Mouse (Mus musculus): ENCODE results near the gene Lag3. TPM values are rescaled to one million over a fixed set of nuclear protein-coding genes. Genes with fewer than 3 reads are reported as not detected.
"Not testable (repeated sequence)": the region's sequence is repeated elsewhere in the genome, so short reads cannot be mapped to it uniquely, and the experiment has no call there.

Gene Lag3
- polyA plus RNA-seq, 1 experiment from 2014 or later: 1.3 TPM

DNA sequence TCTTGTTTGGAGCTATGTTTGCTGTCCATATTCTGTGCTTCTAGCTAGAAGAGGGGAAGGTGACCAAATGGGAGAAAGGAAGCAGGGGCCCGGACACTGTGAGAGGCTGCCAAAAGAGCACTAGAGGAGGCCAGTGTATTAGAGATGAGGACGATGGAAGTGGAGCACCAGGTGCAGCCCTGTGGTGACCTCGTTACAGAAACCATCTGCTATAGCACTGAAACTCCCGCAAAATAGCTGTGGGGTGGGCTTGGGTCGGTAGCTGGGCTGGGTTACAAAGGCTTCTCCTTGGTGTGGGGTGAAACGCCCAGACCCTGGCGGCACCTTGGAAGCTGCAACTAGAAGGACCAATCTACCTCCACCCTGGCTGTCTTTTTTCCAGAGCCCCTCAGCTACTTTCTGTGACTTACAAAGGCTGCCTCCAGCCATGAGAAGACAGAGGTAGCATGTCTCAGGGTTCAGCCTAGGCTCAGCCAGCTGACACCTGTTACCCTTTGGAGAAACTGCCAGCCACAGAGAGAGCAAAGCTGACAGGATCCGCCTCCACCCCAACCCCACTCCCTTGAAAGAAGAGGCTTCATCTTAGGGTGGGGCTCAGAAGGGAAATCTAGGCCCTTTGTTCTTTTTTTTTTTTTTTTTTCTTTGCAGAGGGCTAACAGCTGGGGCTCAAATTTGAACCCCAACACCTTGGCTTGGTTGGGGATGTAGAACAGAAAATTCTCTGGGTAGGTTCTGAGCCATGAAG lies 11.3 kb downstream of the Lag3 start:
- no peak overlapping the region for H3K4me2 ChIP-seq (replicated peaks; ENCODE audit: low read depth, low read length)
- no peak overlapping the region for H3K27ac ChIP-seq (ENCODE audit: low read length)
- no peak for ATAC-seq (ENCODE audit: insufficient number of reproducible peaks, insufficient read depth, low FRiP score, low read depth)
- H3K4me3 ChIP-seq (ENCODE audit: low read depth, low read length): no peak overlapping the region
- H3K27me3 ChIP-seq (ENCODE audit: control insufficient read depth, insufficient read depth, low read length): no peaks in the 10 kb centered on the region
- no peaks in the 10 kb centered on the region for H3K9me3 ChIP-seq (ENCODE audit: control insufficient read depth, low read depth, low read length)
- H3K9ac ChIP-seq (replicated peaks; ENCODE audit: low read depth, low read length): no peak overlapping the region
- no peaks in the 10 kb centered on the region for H3K4me1 ChIP-seq (ENCODE audit: control insufficient read depth, insufficient read depth, low read length)
- 59% methylated on average over 8 of the region's 8 CpGs for WGBS
- H3K36me3 ChIP-seq (ENCODE audit: control insufficient read depth, insufficient read depth, low read length): no peaks in the 10 kb centered on the region

DNA sequence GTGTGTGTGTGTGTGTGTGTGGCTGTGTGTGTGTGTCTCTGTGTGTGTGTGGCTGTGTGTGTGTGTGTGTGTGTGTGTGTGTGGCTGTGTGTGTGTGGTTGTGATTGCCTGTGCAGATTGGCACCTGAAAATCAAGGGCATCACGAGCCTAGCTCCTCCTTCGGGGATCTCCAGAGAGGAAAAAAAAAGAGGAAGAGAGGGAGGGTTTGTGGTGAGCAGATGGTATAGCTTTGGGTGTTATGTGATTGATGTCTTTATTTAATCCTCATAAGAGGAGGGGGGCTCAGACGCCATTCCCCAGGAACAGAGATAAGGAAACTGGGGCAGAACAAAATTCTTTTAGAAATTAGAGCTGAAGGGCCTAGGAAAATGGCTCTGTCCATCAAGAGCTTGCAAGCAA lies 13.1 kb downstream of the Lag3 start:
- H3K36me3 ChIP-seq (ENCODE audit: control insufficient read depth, insufficient read depth, low read length): no peaks in the 10 kb centered on the region
- no peak overlapping the region for H3K9ac ChIP-seq (replicated peaks; ENCODE audit: low read depth, low read length)
- no peaks in the 10 kb centered on the region for H3K9me3 ChIP-seq (ENCODE audit: control insufficient read depth, low read depth, low read length)
- 30% methylated on average over 3 of the region's 3 CpGs for WGBS
- H3K27me3 ChIP-seq (ENCODE audit: control insufficient read depth, insufficient read depth, low read length): no peaks in the 10 kb centered on the region
- no peak for ATAC-seq (ENCODE audit: insufficient number of reproducible peaks, insufficient read depth, low FRiP score, low read depth)
- no peak overlapping the region for H3K27ac ChIP-seq (ENCODE audit: low read length)
- no peak overlapping the region for H3K4me2 ChIP-seq (replicated peaks; ENCODE audit: low read depth, low read length)
- no peaks in the 10 kb centered on the region for H3K4me1 ChIP-seq (ENCODE audit: control insufficient read depth, insufficient read depth, low read length)
- H3K4me3 ChIP-seq (ENCODE audit: low read depth, low read length): no peak overlapping the region

DNA sequence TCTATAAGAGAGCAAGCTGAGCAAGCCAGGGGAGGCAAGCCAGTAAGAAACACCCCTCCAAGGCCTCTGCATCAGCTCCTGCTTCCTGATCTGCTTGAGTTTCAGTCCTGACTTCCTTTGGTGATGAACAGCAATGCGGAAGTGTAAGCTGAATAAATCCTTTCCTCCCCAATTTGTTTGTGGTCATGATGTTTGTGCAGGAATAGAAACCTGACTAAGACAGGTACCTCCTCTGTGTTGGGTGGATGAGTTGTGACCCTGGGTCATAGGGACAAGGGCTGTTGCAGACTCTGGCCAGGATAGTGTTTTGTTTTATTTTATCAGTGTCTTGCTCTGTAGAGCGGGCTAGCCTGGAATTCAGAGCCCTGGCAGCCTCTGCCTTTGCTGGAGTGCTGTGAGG lies 17.4 kb downstream of the Lag3 start:
- not testable (repeated sequence) for H3K27ac ChIP-seq (ENCODE audit: low read length); H3K27me3 ChIP-seq (ENCODE audit: control insufficient read depth, insufficient read depth, low read length); ATAC-seq (ENCODE audit: insufficient number of reproducible peaks, insufficient read depth, low FRiP score, low read depth); H3K4me3 ChIP-seq (ENCODE audit: low read depth, low read length); H3K4me1 ChIP-seq (ENCODE audit: control insufficient read depth, insufficient read depth, low read length); H3K9ac ChIP-seq (replicated peaks; ENCODE audit: low read depth, low read length); H3K36me3 ChIP-seq (ENCODE audit: control insufficient read depth, insufficient read depth, low read length); H3K4me2 ChIP-seq (replicated peaks; ENCODE audit: low read depth, low read length); H3K9me3 ChIP-seq (ENCODE audit: control insufficient read depth, low read depth, low read length)
- 93% methylated on average over 2 of the region's 2 CpGs for WGBS

DNA sequence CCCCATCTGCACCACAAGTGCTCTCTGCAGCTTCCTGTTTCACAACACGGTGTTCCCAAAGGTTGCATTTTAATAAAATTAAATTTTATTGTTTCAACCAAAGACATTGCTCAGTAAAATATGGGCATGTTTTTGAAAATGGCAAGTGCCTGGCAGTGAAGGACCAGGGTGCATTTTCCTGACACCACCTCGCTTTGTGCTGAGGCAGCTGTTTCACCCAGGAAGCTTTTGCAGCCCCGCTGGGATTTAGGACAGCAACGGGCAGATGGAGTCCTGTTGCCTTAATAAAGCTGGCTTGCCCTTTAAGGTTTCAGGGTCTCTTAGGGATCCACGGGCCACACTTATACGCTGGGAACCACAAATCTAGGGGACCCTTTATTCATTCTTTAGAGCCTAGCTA lies 20.5 kb downstream of the Lag3 start:
- Histone ChIP-seq H3K4me1 (ENCODE audit: control insufficient read depth, insufficient read depth, low read length) (no peaks in the 10 kb centered on the region), H3K27me3 (ENCODE audit: control insufficient read depth, insufficient read depth, low read length) (no peaks in the 10 kb centered on the region), H3K4me3 (ENCODE audit: low read depth, low read length) (no peak overlapping the region), H3K27ac (ENCODE audit: low read length) (no peak overlapping the region), H3K9ac (replicated peaks; ENCODE audit: low read depth, low read length) (no peak overlapping the region), H3K9me3 (ENCODE audit: control insufficient read depth, low read depth, low read length) (no peaks in the 10 kb centered on the region), H3K4me2 (replicated peaks; ENCODE audit: low read depth, low read length) (no peak overlapping the region), H3K36me3 (ENCODE audit: control insufficient read depth, insufficient read depth, low read length) (no peaks in the 10 kb centered on the region)
- ATAC-seq (ENCODE audit: insufficient number of reproducible peaks, insufficient read depth, low FRiP score, low read depth): no peak
- WGBS: 58% methylated on average over 6 of the region's 6 CpGs

DNA sequence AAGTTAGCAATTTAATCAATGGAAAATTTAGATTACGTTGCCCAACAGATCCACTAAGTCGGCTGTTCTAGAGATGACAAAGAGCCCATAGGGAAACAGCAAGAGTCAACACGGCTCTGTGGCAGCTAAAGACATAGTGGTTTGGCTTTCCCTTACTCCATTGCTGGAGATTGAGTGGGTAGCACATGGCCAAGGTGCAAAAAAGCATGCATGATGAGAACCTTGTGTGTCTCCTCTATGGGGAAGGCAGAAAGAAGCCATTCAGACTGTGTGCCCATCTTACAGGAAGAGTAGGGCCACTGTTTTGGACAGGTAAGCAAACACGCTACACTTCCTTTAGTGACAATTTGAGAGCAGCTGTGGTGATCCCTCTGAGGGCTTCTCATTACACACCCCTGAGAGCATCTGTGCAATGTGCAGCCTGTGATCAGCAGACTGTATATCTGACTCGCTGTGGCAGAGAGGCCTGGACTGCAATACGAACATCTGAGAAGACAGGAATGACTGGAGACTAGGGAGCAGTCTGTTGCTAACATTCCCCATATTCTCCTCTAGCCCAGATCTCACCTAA lies 22.9 kb downstream of the Lag3 start:
- no peak overlapping the region for H3K9ac ChIP-seq (replicated peaks; ENCODE audit: low read depth, low read length)
- no peak overlapping the region for H3K4me2 ChIP-seq (replicated peaks; ENCODE audit: low read depth, low read length)
- no peaks in the 10 kb centered on the region for H3K36me3 ChIP-seq (ENCODE audit: control insufficient read depth, insufficient read depth, low read length)
- no peak overlapping the region for H3K27ac ChIP-seq (ENCODE audit: low read length)
- H3K4me1 ChIP-seq (ENCODE audit: control insufficient read depth, insufficient read depth, low read length): no peaks in the 10 kb centered on the region
- no peak overlapping the region for H3K4me3 ChIP-seq (ENCODE audit: low read depth, low read length)
- no peaks in the 10 kb centered on the region for H3K27me3 ChIP-seq (ENCODE audit: control insufficient read depth, insufficient read depth, low read length)
- ATAC-seq (ENCODE audit: insufficient number of reproducible peaks, insufficient read depth, low FRiP score, low read depth): no peak
- H3K9me3 ChIP-seq (ENCODE audit: control insufficient read depth, low read depth, low read length): no peaks in the 10 kb centered on the region
- WGBS: 87% methylated on average over 6 of the region's 6 CpGs

DNA sequence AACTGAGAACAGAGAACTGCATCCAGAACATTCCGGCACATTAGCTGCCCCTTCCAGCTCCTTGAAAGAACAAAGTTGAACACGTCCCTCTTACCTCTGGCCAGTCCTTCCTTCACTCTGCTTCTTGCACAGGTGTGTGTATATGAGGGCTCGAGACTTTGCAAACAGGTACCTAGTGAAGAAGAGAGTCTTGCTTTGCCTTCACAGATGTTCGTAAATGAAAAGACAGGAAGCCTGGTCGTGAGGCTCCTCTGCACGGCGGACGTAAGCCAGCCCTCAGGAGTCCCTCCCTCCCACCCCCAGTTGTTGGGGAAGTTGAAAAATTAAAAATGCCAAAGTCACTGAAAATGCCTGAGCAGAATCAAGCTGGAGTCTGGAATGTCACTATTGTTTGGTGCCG lies 23.5 kb downstream of the Lag3 start, which contains the start of gene Cd4:
Gene Cd4, minus strand, starts transcription at position 236 of the 400 bp plus-strand sequence.
- no peak within 1 kb of the TSS for H3K4me2 ChIP-seq (replicated peaks; ENCODE audit: low read depth, low read length)
- H3K4me3 ChIP-seq (ENCODE audit: low read depth, low read length): no peak within 1 kb of the TSS
- H3K36me3 ChIP-seq (ENCODE audit: control insufficient read depth, insufficient read depth, low read length): no peaks in the 10 kb centered on the region
- no peak for ATAC-seq (ENCODE audit: insufficient number of reproducible peaks, insufficient read depth, low FRiP score, low read depth)
- H3K9ac ChIP-seq (replicated peaks; ENCODE audit: low read depth, low read length): no peak within 1 kb of the TSS
- 73% methylated on average over 9 of the region's 9 CpGs for WGBS
- H3K4me1 ChIP-seq (ENCODE audit: control insufficient read depth, insufficient read depth, low read length): no peaks in the 10 kb centered on the region
- H3K9me3 ChIP-seq (ENCODE audit: control insufficient read depth, low read depth, low read length): no peaks in the 10 kb centered on the region
- H3K27me3 ChIP-seq (ENCODE audit: control insufficient read depth, insufficient read depth, low read length): no peaks in the 10 kb centered on the region
- no peak within 1 kb of the TSS for H3K27ac ChIP-seq (ENCODE audit: low read length)

DNA sequence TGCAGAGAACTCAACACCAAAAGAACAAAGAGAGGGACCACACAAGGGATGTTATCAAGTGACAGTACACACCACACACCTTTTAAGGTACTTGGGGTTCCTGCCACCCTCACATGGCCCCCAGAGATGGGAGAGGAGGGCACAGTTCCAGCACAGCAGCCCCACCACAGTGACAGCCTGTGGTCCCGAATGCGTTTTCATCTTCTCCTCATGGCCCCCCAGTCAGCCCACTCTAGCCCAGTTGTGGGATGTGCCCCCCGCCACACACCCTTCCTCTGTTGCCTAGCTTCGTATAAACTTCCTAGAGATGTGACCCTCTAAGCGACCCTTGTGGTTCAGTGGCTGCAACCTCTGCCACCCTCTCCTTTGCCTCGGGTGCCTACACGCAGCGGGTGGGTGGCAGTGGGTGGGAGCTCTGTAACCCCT lies 25.5 kb downstream of the Lag3 start:
- no peaks in the 10 kb centered on the region for H3K36me3 ChIP-seq (ENCODE audit: control insufficient read depth, insufficient read depth, low read length)
- no peak overlapping the region for H3K27ac ChIP-seq (ENCODE audit: low read length)
- WGBS: 87% methylated on average over 8 of the region's 8 CpGs
- no peak for ATAC-seq (ENCODE audit: insufficient number of reproducible peaks, insufficient read depth, low FRiP score, low read depth)
- H3K9ac ChIP-seq (replicated peaks; ENCODE audit: low read depth, low read length): no peak overlapping the region
- H3K4me2 ChIP-seq (replicated peaks; ENCODE audit: low read depth, low read length): no peak overlapping the region
- H3K9me3 ChIP-seq (ENCODE audit: control insufficient read depth, low read depth, low read length): no peaks in the 10 kb centered on the region
- H3K4me3 ChIP-seq (ENCODE audit: low read depth, low read length): no peak overlapping the region
- H3K27me3 ChIP-seq (ENCODE audit: control insufficient read depth, insufficient read depth, low read length): no peaks in the 10 kb centered on the region
- no peaks in the 10 kb centered on the region for H3K4me1 ChIP-seq (ENCODE audit: control insufficient read depth, insufficient read depth, low read length)

DNA sequence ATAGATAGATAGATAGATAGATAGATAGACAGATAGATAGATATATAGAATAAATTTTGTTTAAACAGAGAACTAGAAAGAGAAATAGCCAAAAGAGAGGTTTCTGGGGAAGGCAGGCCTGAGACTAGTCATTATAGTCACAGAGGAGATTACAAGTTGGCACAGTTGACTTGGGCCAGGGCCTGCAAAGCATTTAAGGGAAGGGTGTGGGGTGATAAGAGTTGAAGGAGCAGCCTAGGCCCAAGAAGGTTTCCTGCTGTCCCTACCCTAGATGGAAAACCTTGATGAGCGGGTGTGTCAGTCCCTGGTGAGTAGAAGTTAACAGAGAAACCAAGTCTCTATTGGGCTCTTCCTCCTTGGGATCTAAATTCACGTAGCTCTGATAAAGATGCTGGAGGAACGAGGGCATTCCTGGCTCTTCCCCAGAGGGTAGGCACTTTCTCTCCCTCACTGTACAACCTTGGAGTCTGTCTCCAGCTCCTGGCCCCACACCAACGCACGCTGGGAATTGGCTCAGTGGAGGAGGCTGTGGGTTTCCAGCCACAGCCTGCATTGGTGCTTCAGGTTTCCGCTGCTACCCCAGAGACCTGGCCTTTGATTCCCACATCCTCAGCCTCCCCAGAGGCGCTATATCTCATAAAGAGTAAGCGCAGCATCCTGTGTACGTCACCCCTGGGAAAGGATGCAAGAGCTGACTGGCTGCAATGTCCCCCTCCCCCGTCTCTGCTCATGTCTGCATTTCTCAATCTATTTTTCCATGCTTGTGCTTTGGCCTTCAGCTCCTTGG lies 26.6 kb downstream of the Lag3 start:
- no peak overlapping the region for H3K4me3 ChIP-seq (ENCODE audit: low read depth, low read length)
- H3K4me1 ChIP-seq (ENCODE audit: control insufficient read depth, insufficient read depth, low read length): no peaks in the 10 kb centered on the region
- H3K27ac ChIP-seq (ENCODE audit: low read length): no peak overlapping the region
- WGBS: 76% methylated on average over 10 of the region's 10 CpGs
- no peaks in the 10 kb centered on the region for H3K36me3 ChIP-seq (ENCODE audit: control insufficient read depth, insufficient read depth, low read length)
- no peak overlapping the region for H3K4me2 ChIP-seq (replicated peaks; ENCODE audit: low read depth, low read length)
- no peak overlapping the region for H3K9ac ChIP-seq (replicated peaks; ENCODE audit: low read depth, low read length)
- no peak for ATAC-seq (ENCODE audit: insufficient number of reproducible peaks, insufficient read depth, low FRiP score, low read depth)
- H3K9me3 ChIP-seq (ENCODE audit: control insufficient read depth, low read depth, low read length): no peaks in the 10 kb centered on the region
- H3K27me3 ChIP-seq (ENCODE audit: control insufficient read depth, insufficient read depth, low read length): no peaks in the 10 kb centered on the region

All from stomach, embryonic 14.5 days (tissue).